Mouse (Mus musculus): ENCODE results near the gene Ggta1. TPM values are rescaled to one million over a fixed set of nuclear protein-coding genes. Genes with fewer than 3 reads are reported as not detected.

The Ggta1 gene
- polyA plus RNA-seq, 1 experiment from 2014 or later: 5.6 TPM

DNA sequence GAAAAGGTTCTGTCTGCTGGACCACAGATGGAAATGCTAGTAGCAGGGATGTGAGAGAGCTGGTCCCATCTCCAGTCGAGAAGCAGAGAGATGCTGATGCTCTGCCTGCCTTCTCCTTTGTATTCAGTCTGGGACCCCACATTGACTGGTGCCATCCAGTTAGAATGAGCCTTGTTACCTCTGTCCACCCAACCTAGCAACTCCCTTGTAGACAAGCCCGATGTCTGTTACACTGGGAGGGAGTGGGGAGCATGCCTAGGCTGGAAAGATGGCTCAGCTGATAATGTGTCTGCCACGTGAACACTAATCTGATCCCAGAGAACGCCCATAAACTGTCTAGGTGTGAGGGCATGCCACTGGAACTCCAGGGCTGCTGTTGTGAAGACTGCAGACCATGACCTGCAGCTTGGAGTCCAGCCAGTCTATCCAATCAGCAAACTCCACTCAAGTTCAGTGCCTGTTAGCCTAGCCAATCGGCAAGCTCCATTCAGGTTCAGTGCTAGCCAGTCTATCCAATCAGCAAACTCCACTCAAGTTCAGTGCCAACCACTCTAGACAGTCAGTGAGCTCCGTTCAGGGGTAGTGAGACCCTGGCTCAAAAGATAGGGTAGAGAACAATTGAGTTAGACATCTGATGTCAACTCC lies 64.7 kb downstream of the Ggta1 start:
- 79% methylated on average over 6 of the region's 6 CpGs for WGBS
- Histone ChIP-seq H3K27ac (replicated peaks; ENCODE audit: low read depth, low read length) (no peak overlapping the region), H3K9me3 (ENCODE audit: control insufficient read depth, low read length) (no peaks in the 10 kb centered on the region), H3K4me1 (ENCODE audit: control insufficient read depth, insufficient read depth, low read length) (no peaks in the 10 kb centered on the region), H3K9ac (replicated peaks; ENCODE audit: low read length) (no peak overlapping the region), H3K4me3 (replicated peaks; ENCODE audit: low read depth, low read length) (no peak overlapping the region), H3K4me2 (ENCODE audit: low read length) (no peak overlapping the region), H3K27me3 (ENCODE audit: control insufficient read depth, insufficient read depth, low read length) (no peaks in the 10 kb centered on the region), H3K36me3 (ENCODE audit: control insufficient read depth, insufficient read depth, low read length) (no peaks in the 10 kb centered on the region)
- ATAC-seq (ENCODE audit: low FRiP score, low TSS enrichment) (no peak), DNase-seq (no peak)

DNA sequence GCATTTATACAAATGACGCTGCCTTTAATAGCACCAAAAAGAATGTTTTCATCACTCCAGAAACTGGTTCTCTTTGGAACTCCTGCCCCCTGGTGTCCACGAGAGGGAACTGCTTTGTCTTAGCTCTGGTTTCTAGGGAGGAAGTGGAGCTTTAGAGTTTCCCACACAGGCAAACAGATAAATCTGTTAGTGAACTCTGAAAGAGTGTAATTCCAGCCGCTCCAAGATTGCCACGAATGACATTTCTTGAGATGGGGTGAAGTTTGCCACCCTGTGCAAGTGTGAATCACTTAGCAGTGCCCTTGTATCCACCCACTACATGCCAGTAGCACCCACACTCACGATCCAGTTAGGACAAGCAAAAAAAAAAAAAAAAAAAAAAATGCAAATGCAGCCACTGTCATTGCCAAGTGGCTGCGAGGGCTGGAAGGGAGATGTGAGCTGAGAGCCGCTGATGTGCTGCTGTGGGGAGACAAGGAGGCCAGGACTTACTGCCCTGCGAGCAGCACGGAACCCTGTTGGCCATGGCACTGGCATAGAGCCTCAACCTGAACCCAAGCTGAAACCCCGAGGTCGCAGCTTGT lies 65.3 kb downstream of the Ggta1 start:
- WGBS: 53% methylated on average over 11 of the region's 11 CpGs
- Histone ChIP-seq H3K27me3 (ENCODE audit: control insufficient read depth, insufficient read depth, low read length) (no peaks in the 10 kb centered on the region), H3K4me1 (ENCODE audit: control insufficient read depth, insufficient read depth, low read length) (no peaks in the 10 kb centered on the region), H3K4me3 (replicated peaks; ENCODE audit: low read depth, low read length) (no peak overlapping the region), H3K4me2 (ENCODE audit: low read length) (no peak overlapping the region), H3K36me3 (ENCODE audit: control insufficient read depth, insufficient read depth, low read length) (no peaks in the 10 kb centered on the region), H3K9me3 (ENCODE audit: control insufficient read depth, low read length) (no peaks in the 10 kb centered on the region), H3K27ac (replicated peaks; ENCODE audit: low read depth, low read length) (no peak overlapping the region), H3K9ac (replicated peaks; ENCODE audit: low read length) (no peak overlapping the region)
- DNase-seq: peak; percentile 86
- ATAC-seq (ENCODE audit: low FRiP score, low TSS enrichment): no peak

DNA sequence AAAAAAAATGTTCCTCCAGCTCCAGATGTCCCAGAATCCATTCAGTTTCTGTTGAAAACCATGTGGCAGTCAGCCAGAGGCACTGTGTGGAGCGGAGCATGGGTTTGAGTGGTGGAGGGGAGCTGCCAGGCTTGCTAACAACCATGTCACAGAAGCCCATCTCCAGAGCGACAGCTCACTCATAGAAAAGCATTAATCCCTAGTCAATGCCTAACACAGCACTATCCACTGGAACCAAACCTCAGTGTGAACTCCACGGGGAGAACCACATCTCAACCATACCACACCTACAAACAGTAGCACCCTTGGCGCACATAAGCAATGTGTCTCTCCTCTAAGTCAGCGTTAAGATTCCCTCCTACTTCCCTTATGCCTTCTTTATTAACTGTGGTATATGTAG lies 65.9 kb downstream of the Ggta1 start, which contains the start of gene 4930402F06Rik:
Gene 4930402F06Rik, minus strand, starts transcription at position 80 of the 400 bp plus-strand sequence.
- H3K36me3 ChIP-seq (ENCODE audit: control insufficient read depth, insufficient read depth, low read length): no peaks in the 10 kb centered on the region
- H3K9ac ChIP-seq (replicated peaks; ENCODE audit: low read length): no peak within 1 kb of the TSS
- H3K27ac ChIP-seq (replicated peaks; ENCODE audit: low read depth, low read length): no peak within 1 kb of the TSS
- ATAC-seq (ENCODE audit: low FRiP score, low TSS enrichment) (no peak), DNase-seq (peak; percentile 43)
- H3K27me3 ChIP-seq (ENCODE audit: control insufficient read depth, insufficient read depth, low read length): no peaks in the 10 kb centered on the region
- no peaks in the 10 kb centered on the region for H3K9me3 ChIP-seq (ENCODE audit: control insufficient read depth, low read length)
- WGBS: 47% methylated on average over 5 of the region's 5 CpGs
- no peak within 1 kb of the TSS for H3K4me2 ChIP-seq (ENCODE audit: low read length)
- H3K4me3 ChIP-seq (replicated peaks; ENCODE audit: low read depth, low read length): no peak within 1 kb of the TSS
- H3K4me1 ChIP-seq (ENCODE audit: control insufficient read depth, insufficient read depth, low read length): no peaks in the 10 kb centered on the region

DNA sequence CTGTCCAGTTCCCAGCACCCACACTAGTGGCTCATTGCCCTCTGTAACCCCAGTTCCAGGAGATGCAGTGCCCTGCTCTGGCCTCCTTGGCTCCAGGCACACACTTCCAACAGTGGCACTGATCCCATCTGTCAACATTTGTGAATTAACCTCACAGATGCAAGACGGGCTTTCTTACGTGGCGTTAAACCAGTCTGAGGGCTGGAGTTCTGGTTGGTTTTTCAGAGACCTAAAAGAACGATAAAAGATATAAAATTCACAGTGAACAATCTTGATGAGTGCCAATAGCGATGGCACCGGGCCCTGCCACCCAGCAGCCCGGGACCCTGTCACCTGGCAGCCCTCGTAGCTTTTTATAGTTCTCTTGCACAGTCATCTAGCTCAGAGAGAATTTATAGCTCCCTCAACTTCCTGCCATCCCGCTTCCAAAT lies 77.6 kb downstream of the Ggta1 start:
- no peak overlapping the region for H3K9ac ChIP-seq (replicated peaks; ENCODE audit: low read length)
- H3K27me3 ChIP-seq (ENCODE audit: control insufficient read depth, insufficient read depth, low read length): no peaks in the 10 kb centered on the region
- WGBS: 83% methylated on average over 9 of the region's 9 CpGs
- H3K4me2 ChIP-seq (ENCODE audit: low read length): no peak overlapping the region
- no peaks in the 10 kb centered on the region for H3K9me3 ChIP-seq (ENCODE audit: control insufficient read depth, low read length)
- no peak overlapping the region for H3K27ac ChIP-seq (replicated peaks; ENCODE audit: low read depth, low read length)
- H3K4me1 ChIP-seq (ENCODE audit: control insufficient read depth, insufficient read depth, low read length): no peaks in the 10 kb centered on the region
- H3K36me3 ChIP-seq (ENCODE audit: control insufficient read depth, insufficient read depth, low read length): no peaks in the 10 kb centered on the region
- DNase-seq (no peak), ATAC-seq (ENCODE audit: low FRiP score, low TSS enrichment) (no peak)
- H3K4me3 ChIP-seq (replicated peaks; ENCODE audit: low read depth, low read length): no peak overlapping the region

DNA sequence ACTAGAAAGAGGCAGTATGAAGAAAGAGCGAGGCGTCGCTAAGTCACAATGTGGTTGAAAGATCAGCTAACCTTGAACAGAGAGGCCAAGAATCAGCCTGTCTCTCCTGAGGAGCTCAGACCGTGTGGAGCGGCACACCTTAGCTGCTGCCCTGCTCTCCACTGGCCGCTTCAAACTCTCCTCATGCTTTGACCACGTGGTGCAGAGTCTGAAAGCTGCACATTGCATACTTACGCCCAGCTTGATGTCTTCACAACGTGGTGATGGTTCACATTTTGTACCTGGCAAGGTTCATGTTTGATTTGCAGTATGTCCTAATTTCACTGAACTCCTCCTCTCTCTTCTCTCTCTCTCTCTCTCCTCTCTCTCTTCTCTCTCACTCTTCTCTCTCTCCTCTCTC lies 83.7 kb downstream of the Ggta1 start:
- Histone ChIP-seq H3K9ac (replicated peaks; ENCODE audit: low read length) (no peak overlapping the region), H3K4me2 (ENCODE audit: low read length) (no peak overlapping the region), H3K4me3 (replicated peaks; ENCODE audit: low read depth, low read length) (no peak overlapping the region), H3K36me3 (ENCODE audit: control insufficient read depth, insufficient read depth, low read length) (no peaks in the 10 kb centered on the region), H3K4me1 (ENCODE audit: control insufficient read depth, insufficient read depth, low read length) (no peaks in the 10 kb centered on the region), H3K27ac (replicated peaks; ENCODE audit: low read depth, low read length) (no peak overlapping the region), H3K9me3 (ENCODE audit: control insufficient read depth, low read length) (no peaks in the 10 kb centered on the region), H3K27me3 (ENCODE audit: control insufficient read depth, insufficient read depth, low read length) (no peaks in the 10 kb centered on the region)
- no peak for ATAC-seq (ENCODE audit: low FRiP score, low TSS enrichment)
- DNase-seq: no peak
- 77% methylated on average over 9 of the region's 9 CpGs for WGBS

DNA sequence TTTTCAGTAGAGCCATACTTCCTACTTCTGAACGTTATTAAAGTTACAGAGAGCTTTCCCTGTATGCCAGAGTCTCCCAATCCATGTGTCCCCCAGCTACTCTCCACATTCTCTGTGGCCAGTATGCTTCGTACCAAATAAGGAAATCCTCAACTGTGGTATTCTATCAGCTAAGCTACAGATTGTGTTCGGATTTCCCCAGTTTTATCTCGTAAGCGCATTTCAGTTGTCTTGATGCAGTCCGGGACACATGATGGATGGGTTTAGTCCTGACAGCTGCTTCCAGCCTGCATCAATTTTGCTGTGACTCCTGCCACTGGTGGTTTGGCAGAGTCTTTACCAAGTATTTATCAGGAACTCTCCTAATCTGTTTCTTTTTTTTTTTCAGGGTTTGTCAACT lies 85.4 kb downstream of the Ggta1 start:
- Histone ChIP-seq H3K9ac (replicated peaks; ENCODE audit: low read length) (no peak overlapping the region), H3K9me3 (ENCODE audit: control insufficient read depth, low read length) (no peaks in the 10 kb centered on the region), H3K27me3 (ENCODE audit: control insufficient read depth, insufficient read depth, low read length) (no peaks in the 10 kb centered on the region), H3K4me3 (replicated peaks; ENCODE audit: low read depth, low read length) (no peak overlapping the region), H3K4me2 (ENCODE audit: low read length) (no peak overlapping the region), H3K27ac (replicated peaks; ENCODE audit: low read depth, low read length) (no peak overlapping the region), H3K4me1 (ENCODE audit: control insufficient read depth, insufficient read depth, low read length) (no peaks in the 10 kb centered on the region), H3K36me3 (ENCODE audit: control insufficient read depth, insufficient read depth, low read length) (no peaks in the 10 kb centered on the region)
- WGBS: 81% methylated on average over 6 of the region's 6 CpGs
- DNase-seq (no peak), ATAC-seq (ENCODE audit: low FRiP score, low TSS enrichment) (no peak)

DNA sequence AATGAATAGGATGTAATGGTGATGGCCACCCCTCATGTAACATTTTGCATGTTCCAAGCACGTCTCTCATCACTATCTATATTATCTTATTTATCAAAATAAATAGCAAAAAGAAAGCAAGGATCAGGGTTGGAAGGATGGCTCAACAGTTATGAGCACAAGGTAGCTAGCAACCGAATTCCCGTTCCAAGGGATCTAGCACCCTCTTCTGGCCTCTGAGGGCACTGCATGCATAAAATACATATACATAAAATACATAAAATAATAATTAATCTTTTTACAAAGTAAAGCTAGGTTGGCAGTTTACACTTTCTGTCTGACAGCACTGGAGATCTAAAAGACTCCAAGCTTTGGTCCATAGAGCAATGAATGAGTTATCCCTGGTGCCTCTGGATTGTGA lies 90.0 kb downstream of the Ggta1 start:
- ATAC-seq (ENCODE audit: low FRiP score, low TSS enrichment) (no peak), DNase-seq (peak; percentile 73)
- Histone ChIP-seq H3K36me3 (ENCODE audit: control insufficient read depth, insufficient read depth, low read length) (no peaks in the 10 kb centered on the region), H3K4me1 (ENCODE audit: control insufficient read depth, insufficient read depth, low read length) (no peaks in the 10 kb centered on the region), H3K27me3 (ENCODE audit: control insufficient read depth, insufficient read depth, low read length) (no peaks in the 10 kb centered on the region), H3K4me3 (replicated peaks; ENCODE audit: low read depth, low read length) (no peak overlapping the region), H3K9ac (replicated peaks; ENCODE audit: low read length) (no peak overlapping the region), H3K9me3 (ENCODE audit: control insufficient read depth, low read length) (no peaks in the 10 kb centered on the region), H3K4me2 (ENCODE audit: low read length) (no peak overlapping the region), H3K27ac (replicated peaks; ENCODE audit: low read depth, low read length) (no peak overlapping the region)
- WGBS: 7% methylated on average over 3 of the region's 3 CpGs

DNA sequence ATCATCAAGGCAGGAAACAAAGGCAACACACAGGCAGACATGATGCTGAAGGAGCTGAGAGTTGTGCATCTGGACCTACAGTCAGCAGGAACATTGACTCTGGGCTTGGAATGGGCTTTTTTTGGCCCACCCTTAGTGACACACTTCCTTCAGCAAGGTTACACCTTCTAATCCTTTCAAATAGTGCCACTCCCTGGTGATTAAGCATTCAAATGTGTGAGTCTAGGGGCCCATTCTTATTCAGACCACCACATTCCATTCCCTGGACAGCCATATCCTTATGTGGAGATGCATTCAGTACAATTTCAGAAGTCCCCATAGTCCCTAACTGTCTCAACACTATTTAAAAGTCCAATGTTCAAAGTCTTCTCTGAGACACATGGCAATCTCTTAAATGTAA lies 92.3 kb downstream of the Ggta1 start:
- Histone ChIP-seq H3K4me3 (replicated peaks; ENCODE audit: low read depth, low read length) (no peak overlapping the region), H3K27ac (replicated peaks; ENCODE audit: low read depth, low read length) (no peak overlapping the region), H3K4me1 (ENCODE audit: control insufficient read depth, insufficient read depth, low read length) (no peaks in the 10 kb centered on the region), H3K9me3 (ENCODE audit: control insufficient read depth, low read length) (no peaks in the 10 kb centered on the region), H3K9ac (replicated peaks; ENCODE audit: low read length) (no peak overlapping the region), H3K27me3 (ENCODE audit: control insufficient read depth, insufficient read depth, low read length) (no peaks in the 10 kb centered on the region), H3K4me2 (ENCODE audit: low read length) (no peak overlapping the region), H3K36me3 (ENCODE audit: control insufficient read depth, insufficient read depth, low read length) (no peaks in the 10 kb centered on the region)
- DNase-seq (no peak), ATAC-seq (ENCODE audit: low FRiP score, low TSS enrichment) (no peak)

DNA sequence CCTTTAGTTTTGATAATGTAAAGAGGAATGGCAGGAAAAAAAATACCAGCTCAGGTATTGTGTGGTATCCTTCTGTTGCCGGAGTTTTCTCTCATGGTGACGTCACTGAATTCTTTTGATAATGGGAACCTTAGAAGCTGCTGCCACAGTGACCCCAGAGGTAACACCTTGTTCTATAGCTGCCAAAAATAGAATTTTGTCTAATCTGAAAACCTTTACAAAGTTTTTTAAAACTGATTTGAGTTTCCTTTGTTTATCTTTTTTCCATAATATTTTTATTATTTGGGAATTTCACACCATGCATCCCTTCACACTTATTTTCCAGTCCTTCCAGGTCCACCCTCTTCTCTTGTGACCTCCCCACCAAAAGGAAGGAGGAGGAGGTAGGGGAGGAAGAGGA lies 95.4 kb downstream of the Ggta1 start, which contains the start of gene 4930568D16Rik:
Gene 4930568D16Rik, minus strand, starts transcription at position 101 of the 400 bp plus-strand sequence.
- Histone ChIP-seq H3K9ac (replicated peaks; ENCODE audit: low read length) (no peak within 1 kb of the TSS), H3K4me1 (ENCODE audit: control insufficient read depth, insufficient read depth, low read length) (no peaks in the 10 kb centered on the region), H3K27me3 (ENCODE audit: control insufficient read depth, insufficient read depth, low read length) (no peaks in the 10 kb centered on the region), H3K9me3 (ENCODE audit: control insufficient read depth, low read length) (peaks cover 2% of the 10 kb centered on the region; the same call in 1 of the 2 replicates), H3K27ac (replicated peaks; ENCODE audit: low read depth, low read length) (no peak within 1 kb of the TSS), H3K4me2 (ENCODE audit: low read length) (no peak within 1 kb of the TSS), H3K4me3 (replicated peaks; ENCODE audit: low read depth, low read length) (no peak within 1 kb of the TSS), H3K36me3 (ENCODE audit: control insufficient read depth, insufficient read depth, low read length) (no peaks in the 10 kb centered on the region)
- WGBS: 88% methylated on average over 2 of the region's 2 CpGs
- no peak for ATAC-seq (ENCODE audit: low FRiP score, low TSS enrichment)
- no peak for DNase-seq

All from midbrain, embryonic 14.5 days (tissue).